Mouse (Mus musculus) retina, embryonic 14.5 days (tissue): ENCODE data around the gene Btbd2.

Experiments used
- DNase-seq: peaks from one replicate; pipeline ENCODE4 v3.0.0-alpha.2; 2015; ENCODE audit warnings: low spot score

The Btbd2 gene

GRCm38 (mm10) chr10:80687850-80688249 is 31.0 kb upstream of the Btbd2 start:
- peak; percentile 75 for DNase-seq

- DNase-seq: no peak
Measured at GRCm38 (mm10) chr10:80686617-80687016, 29.7 kb upstream of the Btbd2 start.

- DNase-seq: no peak
Measured at GRCm38 (mm10) chr10:80684984-80685383, 28.1 kb upstream of the Btbd2 start.

- DNase-seq: peak; percentile 69
Measured at GRCm38 (mm10) chr10:80684214-80684613, 27.3 kb upstream of the Btbd2 start.

DNA sequence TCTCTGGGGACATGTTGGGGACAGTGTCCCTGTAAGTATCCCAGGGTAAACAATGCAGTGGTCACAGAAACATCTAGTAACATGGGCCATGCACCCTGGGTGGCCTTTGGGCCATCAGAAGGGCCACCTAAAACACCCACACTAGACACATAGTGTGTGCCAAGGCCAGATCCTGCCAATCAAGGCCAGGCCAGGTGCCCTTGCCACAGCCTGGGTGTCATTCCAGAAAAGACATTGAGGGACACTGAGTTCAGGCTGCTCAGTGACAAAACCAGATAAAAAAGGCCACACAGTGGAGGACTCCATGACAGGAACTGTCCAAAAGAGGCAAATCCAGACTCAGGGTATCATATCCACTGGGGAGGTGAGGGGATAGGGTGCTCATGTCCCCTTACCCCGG is 26.8 kb upstream of the Btbd2 start:
- DNase-seq: no peak

GRCm38 (mm10) chr10:80682003-80682402 is 25.1 kb upstream of the Btbd2 start:
- DNase-seq: no peak

- no peak for DNase-seq
Measured at GRCm38 (mm10) chr10:80680260-80680696, 23.4 kb upstream of the Btbd2 start.

DNA sequence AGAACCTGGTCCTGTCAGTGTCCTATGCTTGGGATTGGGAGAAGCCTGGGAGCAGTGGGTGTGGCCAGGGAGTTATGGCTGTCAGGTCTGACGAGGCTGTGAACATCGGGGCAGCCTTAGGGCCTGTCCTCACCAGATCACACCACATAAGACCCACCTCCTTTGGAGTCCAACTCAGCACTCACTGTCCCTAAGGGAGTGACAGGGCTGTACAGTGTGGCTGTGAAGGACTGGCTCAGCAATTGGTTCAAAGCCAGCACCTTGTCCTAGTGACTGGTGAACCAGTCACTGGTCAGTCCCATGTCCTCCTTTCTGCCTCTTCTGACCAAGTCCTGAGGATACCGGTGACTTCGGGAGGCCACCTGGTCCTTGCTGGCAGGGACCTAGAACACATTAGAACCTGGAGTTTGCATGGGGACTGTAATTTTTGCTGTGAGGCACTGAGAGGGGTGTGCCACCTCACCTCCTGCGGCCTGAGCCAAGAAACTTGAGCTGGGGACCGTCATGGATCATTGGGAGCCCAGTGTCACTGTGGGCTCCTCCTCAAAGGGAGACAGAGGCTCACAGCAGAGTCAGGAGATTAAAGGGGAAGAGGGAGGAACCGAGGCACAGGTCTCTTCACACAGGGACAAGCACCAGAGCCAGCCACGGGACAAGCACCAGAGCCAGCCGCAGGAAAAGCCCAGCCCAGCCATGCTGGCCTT is 22.8 kb upstream of the Btbd2 start:
- DNase-seq: no peak

DNA sequence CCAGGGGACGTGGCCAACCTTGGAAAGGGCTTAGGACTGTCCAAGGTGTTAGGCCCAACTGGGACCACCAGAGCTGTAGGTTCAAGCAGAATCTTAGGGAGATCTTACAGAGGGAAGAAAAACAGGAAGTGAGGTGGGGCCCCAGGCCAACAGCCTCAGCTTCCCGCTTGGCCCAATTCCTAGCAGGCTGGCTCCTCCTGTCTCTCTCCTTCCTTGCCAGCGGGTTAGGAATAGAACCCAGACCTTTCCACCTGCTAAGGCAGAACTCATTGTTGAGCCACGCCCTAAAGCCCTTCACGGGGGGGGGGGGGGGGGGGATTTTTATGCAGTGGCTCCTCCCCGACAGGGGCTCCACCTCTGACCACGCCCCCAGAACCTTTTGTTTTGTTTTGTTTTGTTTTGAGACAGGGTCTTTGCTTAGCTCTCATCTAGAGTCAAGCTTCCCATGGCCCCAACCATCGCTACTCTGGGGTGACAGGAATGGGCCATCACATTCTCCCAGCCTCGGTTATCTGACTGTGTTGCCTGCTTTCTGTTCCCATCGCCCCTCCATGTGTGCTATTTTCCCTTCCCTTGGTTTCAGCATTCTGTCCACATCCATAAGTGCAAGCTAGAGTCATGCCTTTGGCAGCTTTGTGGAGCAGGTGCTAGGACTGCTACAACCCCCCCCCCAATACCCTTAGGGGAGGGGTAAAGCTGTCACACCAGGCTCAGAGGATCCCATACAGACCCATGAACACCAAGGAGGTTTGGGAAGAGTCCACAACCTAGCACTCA is 21.9 kb upstream of the Btbd2 start:
- DNase-seq: no peak

DNA sequence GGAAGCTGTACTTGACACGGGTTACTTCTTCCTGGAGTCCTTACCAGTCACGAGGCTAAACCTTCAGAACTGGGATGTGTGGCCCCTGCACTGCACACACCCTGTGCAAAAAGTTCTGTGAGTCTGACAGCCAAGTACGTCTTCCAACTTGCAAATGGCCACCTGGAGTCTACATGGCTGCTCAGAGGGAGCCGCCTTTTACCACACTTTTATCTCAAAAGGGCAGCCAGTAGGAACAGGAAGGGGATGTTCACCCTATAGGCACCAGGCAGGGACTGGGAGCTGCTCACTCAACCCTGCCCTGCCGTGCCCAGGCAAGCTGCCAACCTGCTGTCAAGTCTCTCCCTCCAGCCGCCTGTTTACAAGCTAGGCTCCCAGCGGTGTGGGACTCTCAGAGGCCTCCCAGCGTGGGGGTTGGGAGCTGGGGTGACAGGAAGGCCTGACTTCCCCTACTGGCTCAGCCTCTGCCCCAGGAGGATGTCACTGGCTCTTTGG is 21.1 kb upstream of the Btbd2 start, which contains the start of gene Mknk2:
TSS of gene Mknk2 (minus strand) at position 171 of the 495 bp plus-strand sequence.
- no peak for DNase-seq

DNA sequence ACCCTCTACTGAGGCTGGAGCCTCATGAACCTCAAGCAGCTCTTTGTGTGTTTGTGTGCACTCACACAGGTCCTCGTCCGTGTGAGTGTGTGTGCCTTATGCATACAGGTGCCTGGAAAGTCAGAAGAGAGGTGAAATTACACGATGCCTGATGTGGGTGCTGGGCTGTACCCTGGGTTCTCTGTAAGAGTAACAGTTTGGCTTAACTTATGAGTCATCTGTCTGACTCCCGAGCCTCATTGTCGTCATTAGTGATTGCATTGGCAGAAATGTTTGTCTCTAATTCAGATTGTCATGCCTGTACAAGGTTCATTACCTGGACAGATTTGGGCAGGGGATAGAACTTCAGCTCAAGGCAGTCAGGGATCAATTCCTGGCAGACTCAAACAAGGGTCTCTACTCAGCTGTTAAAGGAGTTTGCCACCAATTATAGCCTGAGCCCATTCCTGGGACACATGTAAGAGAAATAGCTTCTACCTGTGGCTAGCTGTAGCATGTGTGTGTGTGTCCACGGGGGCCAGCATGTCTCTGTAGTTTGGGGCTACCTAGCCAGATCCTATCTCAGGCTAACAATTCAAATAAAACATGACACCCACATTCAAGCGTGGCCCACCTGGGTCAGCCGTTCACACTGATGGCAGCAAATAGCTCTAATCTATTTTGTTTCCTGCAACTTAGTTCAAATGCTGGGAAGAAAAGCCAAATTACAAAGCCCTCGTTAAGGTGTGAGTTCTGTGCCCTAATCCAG is 20.4 kb upstream of the Btbd2 start:
- no peak for DNase-seq

- peak; percentile 99 for DNase-seq
Measured at GRCm38 (mm10) chr10:80676198-80676928, 19.5 kb upstream of the Btbd2 start.

GRCm38 (mm10) chr10:80675405-80676197 is 18.7 kb upstream of the Btbd2 start:
- DNase-seq: no peak

DNA sequence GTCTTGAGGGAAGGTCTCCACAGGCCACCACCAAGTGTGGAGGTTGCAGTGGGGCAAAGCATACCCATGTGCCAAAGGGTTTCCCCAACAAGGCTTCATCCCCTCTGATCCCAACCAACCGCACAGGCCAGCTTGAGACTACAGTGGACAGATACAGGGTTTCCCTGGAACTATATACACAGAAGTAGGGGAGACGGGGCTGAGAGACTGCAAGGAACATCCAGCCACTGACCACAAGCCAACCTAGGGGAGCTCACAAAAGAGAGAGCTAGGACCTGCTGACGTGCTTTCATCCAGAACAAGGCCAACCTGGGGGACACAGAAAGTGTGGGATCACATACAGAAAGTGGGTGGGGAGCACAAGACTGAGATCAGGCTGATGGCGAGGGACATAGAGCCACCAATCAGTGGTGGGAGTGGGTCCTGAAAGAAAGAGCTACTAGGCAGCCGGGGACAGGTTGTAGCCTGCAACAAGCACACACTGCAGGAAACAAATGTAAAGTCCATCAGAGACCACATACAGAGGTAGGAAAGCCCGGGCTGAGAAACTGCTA is 18.1 kb upstream of the Btbd2 start:
- no peak for DNase-seq

GRCm38 (mm10) chr10:80674161-80674711 is 17.4 kb upstream of the Btbd2 start:
- DNase-seq: no peak

GRCm38 (mm10) chr10:80673690-80674089 is 16.8 kb upstream of the Btbd2 start:
- no peak for DNase-seq

GRCm38 (mm10) chr10:80671936-80672690 is 15.2 kb upstream of the Btbd2 start:
- DNase-seq: no peak

DNA sequence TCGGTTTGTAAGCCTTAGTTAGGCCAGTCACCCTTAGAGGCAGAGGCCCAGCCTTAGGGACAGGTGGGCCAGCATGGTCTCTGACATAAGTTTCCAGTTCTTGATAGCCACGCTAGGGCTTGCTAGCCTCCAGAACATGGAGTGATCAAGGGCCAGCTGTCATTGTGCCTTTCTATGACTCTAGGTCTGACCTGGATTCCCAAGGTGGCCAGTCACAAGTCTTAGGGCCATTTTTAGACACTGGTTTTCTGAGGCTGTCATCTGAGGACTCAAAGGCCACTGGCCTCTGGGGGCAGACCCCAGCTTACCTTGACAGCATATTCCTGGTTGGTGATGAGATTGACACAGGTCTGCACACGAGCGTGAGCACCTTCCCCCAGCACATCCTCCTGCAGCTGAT is 14.4 kb upstream of the Btbd2 start:
- DNase-seq: no peak

DNA sequence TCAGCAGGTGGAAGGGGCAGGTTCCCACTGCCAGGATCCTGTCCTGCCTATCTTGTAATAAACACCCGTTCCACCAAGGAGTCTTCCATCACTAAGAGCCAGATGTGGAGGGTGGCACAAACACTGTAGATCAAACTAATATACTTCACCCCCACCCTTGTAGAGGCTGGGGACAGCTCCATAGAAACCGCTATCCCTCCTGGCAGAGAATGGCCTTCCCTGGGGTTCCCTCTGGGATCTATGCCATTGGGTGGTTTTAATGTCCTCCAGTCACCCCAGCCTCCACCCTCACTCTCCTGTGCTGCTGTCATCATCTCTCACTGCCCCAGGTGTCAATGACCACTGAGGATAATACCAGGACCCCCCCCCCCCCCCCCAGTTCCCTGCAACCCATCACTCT is 13.7 kb upstream of the Btbd2 start:
- no peak for DNase-seq
